Mouse (Mus musculus): ENCODE results near the gene Bcl10. TPM values are rescaled to one million over a fixed set of nuclear protein-coding genes. Genes with fewer than 3 reads are reported as not detected.

Bcl10 gene
- polyA plus RNA-seq, 1 experiment from 2014 or later, result 42.3 TPM

DNA sequence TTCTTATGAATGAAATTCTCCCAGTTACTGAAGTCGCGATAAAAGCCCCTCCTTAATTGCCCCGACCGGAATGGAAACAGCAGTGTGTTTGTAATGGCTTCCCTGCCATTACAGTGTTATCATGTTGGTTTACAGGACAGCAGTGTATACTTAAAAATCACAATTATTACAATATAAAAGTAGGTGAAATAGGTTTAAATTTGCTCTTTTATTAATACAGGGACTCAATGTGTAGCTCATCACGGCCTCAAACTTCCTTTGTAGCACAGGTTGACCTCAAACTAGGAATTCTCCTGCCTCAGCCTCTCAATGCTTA, 28.2 kb downstream of the Bcl10 start:
- Histone ChIP-seq H3K9ac (replicated peaks; ENCODE audit: low read length) (no peak overlapping the region), H3K27ac (replicated peaks; ENCODE audit: low read depth, low read length) (no peak overlapping the region), H3K27me3 (ENCODE audit: control insufficient read depth, insufficient read depth, low read length) (no peaks in the 10 kb centered on the region), H3K9me3 (ENCODE audit: control insufficient read depth, low read length) (no peaks in the 10 kb centered on the region), H3K4me3 (replicated peaks; ENCODE audit: low read depth, low read length) (no peak overlapping the region), H3K36me3 (ENCODE audit: control insufficient read depth, insufficient read depth, low read length) (no peaks in the 10 kb centered on the region), H3K4me2 (ENCODE audit: low read length) (no peak overlapping the region), H3K4me1 (ENCODE audit: control insufficient read depth, insufficient read depth, low read length) (0 out of 2 replicates have a peak, but pooled peaks cover 3% of the 10 kb centered on the region)
- DNase-seq (no peak), ATAC-seq (ENCODE audit: low FRiP score, low TSS enrichment) (no peak)
- WGBS, result 57% methylated on average over 5 of the region's 5 CpGs

DNA sequence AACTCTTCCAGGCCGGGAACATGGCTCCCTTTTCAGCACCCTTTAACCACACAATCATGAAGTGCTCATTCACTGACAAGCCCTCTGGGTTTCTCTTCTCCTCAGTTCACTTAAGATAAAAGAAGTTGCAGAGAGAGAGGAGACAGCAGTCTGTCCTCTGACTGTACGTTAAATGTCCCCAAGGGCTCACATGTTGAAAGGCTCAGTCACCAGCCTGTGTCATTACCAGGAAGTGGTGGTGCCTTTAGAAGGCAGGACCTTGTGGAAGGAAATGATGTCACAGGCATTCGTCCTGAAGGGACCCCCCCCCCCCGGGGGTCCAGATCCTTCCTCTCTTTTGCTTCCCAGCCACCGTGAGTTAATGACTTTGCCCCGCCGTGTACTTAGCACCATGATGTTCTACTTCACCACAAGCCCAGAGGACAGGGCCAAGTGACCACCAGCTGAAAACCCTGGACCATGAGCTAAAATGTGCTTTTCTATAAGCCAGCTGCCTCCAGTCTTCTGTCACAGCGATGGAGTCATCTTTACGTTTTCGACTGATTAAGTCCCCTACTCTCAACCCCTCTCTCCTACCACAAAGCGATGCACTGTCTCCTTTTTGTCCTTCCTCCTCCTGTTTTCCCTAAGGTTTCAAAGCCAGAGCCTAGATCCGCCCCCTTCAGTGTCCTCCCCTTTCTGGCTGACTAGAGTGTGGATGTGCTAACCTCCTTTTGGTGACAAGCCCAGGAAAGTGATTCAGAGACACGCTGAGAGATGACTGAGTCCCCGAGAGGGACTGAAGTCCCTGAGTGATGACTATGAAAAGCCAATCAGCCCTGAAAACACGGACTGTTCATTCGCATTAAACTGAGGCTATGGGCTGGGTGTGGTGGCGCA, 28.9 kb downstream of the Bcl10 start:
- 78% methylated on average over 17 of the region's 17 CpGs for WGBS
- H3K9me3 ChIP-seq (ENCODE audit: control insufficient read depth, low read length), result no peaks in the 10 kb centered on the region
- 0 out of 2 replicates have a peak, but pooled peaks cover 3% of the 10 kb centered on the region for H3K4me1 ChIP-seq (ENCODE audit: control insufficient read depth, insufficient read depth, low read length)
- no peak overlapping the region for H3K4me2 ChIP-seq (ENCODE audit: low read length)
- no peak overlapping the region for H3K27ac ChIP-seq (replicated peaks; ENCODE audit: low read depth, low read length)
- no peak overlapping the region for H3K9ac ChIP-seq (replicated peaks; ENCODE audit: low read length)
- no peak overlapping the region for H3K4me3 ChIP-seq (replicated peaks; ENCODE audit: low read depth, low read length)
- H3K27me3 ChIP-seq (ENCODE audit: control insufficient read depth, insufficient read depth, low read length), result no peaks in the 10 kb centered on the region
- ATAC-seq (ENCODE audit: low FRiP score, low TSS enrichment) (no peak), DNase-seq (no peak)
- no peaks in the 10 kb centered on the region for H3K36me3 ChIP-seq (ENCODE audit: control insufficient read depth, insufficient read depth, low read length)

DNA sequence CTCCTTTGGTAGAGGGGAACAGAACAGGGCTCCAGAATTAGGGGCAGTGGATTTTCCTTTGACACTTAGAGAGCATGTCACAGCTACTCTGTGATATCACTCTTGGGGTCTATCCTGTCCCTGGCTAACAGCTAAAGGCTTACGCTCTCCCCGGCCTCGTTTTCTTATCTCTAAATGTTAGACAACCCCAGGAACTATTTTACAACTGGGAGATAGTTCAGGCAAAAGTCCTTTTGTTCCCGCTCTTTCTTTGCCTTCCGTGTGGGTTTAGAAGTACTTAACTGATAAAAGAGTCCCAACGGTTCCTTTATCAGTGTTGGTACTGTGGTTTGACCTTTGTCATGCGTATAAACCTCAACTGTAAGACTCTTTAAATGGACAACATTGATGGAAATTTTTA, 30.3 kb downstream of the Bcl10 start:
- no peak overlapping the region for H3K9ac ChIP-seq (replicated peaks; ENCODE audit: low read length)
- no peak for DNase-seq
- no peak overlapping the region for H3K4me3 ChIP-seq (replicated peaks; ENCODE audit: low read depth, low read length)
- no peaks in the 10 kb centered on the region for H3K9me3 ChIP-seq (ENCODE audit: control insufficient read depth, low read length)
- no peak overlapping the region for H3K4me2 ChIP-seq (ENCODE audit: low read length)
- H3K4me1 ChIP-seq (ENCODE audit: control insufficient read depth, insufficient read depth, low read length), result 0 out of 2 replicates have a peak, but pooled peaks cover 3% of the 10 kb centered on the region
- no peak for ATAC-seq (ENCODE audit: low FRiP score, low TSS enrichment)
- no peaks in the 10 kb centered on the region for H3K27me3 ChIP-seq (ENCODE audit: control insufficient read depth, insufficient read depth, low read length)
- H3K36me3 ChIP-seq (ENCODE audit: control insufficient read depth, insufficient read depth, low read length), result no peaks in the 10 kb centered on the region
- WGBS, result 89% methylated on average over 7 of the region's 7 CpGs
- no peak overlapping the region for H3K27ac ChIP-seq (replicated peaks; ENCODE audit: low read depth, low read length)

DNA sequence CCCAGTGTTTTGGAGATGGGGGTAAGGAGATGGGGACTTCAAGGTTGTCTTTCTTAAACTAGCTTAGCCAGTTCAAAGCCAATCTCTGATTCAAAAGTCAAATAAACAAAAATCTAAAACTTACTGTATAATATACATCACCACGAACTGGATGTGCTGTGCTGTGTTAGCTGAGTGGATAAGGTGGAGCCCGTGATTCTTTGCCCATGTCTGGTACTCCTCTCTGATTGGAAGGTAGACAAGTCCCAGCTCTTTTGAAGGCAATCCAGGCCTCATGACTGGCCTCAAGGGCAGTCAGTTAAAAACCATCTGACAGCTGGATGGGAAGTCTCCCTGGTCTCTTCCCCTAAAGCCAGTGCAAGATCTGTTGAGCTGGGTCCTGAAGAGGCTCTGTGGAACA, 30.8 kb downstream of the Bcl10 start:
- Histone ChIP-seq H3K9me3 (ENCODE audit: control insufficient read depth, low read length) (no peaks in the 10 kb centered on the region), H3K9ac (replicated peaks; ENCODE audit: low read length) (no peak overlapping the region), H3K27ac (replicated peaks; ENCODE audit: low read depth, low read length) (no peak overlapping the region), H3K4me2 (ENCODE audit: low read length) (no peak overlapping the region), H3K4me1 (ENCODE audit: control insufficient read depth, insufficient read depth, low read length) (0 out of 2 replicates have a peak, but pooled peaks cover 3% of the 10 kb centered on the region), H3K27me3 (ENCODE audit: control insufficient read depth, insufficient read depth, low read length) (no peaks in the 10 kb centered on the region), H3K4me3 (replicated peaks; ENCODE audit: low read depth, low read length) (no peak overlapping the region), H3K36me3 (ENCODE audit: control insufficient read depth, insufficient read depth, low read length) (no peaks in the 10 kb centered on the region)
- WGBS, result 85% methylated on average over 2 of the region's 2 CpGs
- ATAC-seq (ENCODE audit: low FRiP score, low TSS enrichment) (no peak), DNase-seq (no peak)

DNA sequence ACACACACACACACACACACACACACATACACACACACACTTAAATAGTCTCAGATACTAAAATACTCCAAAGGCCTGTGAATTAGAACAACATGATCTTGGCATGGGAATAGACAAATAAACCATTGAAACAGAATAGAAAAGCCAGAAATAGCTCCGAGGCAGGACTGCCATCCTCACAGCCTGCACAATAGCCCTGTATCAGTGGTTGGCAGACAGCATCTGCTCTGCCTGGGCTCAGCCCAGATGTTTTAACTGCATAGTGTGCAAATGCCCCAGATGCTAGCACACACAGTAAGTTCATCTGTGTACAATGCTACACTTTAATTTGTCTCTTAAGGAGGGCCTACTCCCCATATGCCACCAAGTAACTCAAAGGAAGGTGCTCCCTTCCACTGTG, 37.2 kb downstream of the Bcl10 start:
- Histone ChIP-seq H3K9me3 (ENCODE audit: control insufficient read depth, low read length) (no peaks in the 10 kb centered on the region), H3K4me2 (ENCODE audit: low read length) (no peak overlapping the region), H3K4me1 (ENCODE audit: control insufficient read depth, insufficient read depth, low read length) (peaks cover 16% of the 10 kb centered on the region; the same call in 1 of the 2 replicates), H3K36me3 (ENCODE audit: control insufficient read depth, insufficient read depth, low read length) (no peaks in the 10 kb centered on the region), H3K27ac (replicated peaks; ENCODE audit: low read depth, low read length) (no peak overlapping the region), H3K9ac (replicated peaks; ENCODE audit: low read length) (no peak overlapping the region), H3K4me3 (replicated peaks; ENCODE audit: low read depth, low read length) (no peak overlapping the region), H3K27me3 (ENCODE audit: control insufficient read depth, insufficient read depth, low read length) (peaks cover 15% of the 10 kb centered on the region; the same call in 1 of the 2 replicates)
- WGBS, result 77% methylated on average over 1 of the region's 1 CpGs
- DNase-seq (no peak), ATAC-seq (ENCODE audit: low FRiP score, low TSS enrichment) (no peak)

DNA sequence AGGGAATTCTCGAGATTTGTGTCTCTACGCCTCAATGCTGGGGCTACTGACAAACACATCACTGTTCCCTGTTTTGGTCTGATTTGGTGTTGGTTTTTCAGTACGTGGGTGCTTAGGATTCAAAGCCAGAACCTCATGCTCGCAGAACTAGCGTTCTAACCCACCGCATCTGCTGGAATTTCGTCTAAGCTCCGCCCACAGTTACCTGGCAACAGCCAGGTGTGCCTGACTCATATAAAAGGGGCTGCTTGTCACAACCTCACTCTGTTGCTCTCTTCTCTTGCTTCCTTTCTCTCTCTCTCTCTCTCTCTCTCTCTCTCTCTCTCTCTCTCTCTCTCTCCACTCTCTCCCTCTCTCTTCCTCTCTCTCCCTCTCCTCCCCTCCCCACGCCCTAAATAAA, 39.8 kb downstream of the Bcl10 start:
- H3K4me2 ChIP-seq (ENCODE audit: low read length), result no peak overlapping the region
- 21% methylated on average over 9 of the region's 9 CpGs for WGBS
- H3K9ac ChIP-seq (replicated peaks; ENCODE audit: low read length), result no peak overlapping the region
- peaks cover 15% of the 10 kb centered on the region; the same call in 1 of the 2 replicates for H3K27me3 ChIP-seq (ENCODE audit: control insufficient read depth, insufficient read depth, low read length)
- DNase-seq (no peak), ATAC-seq (ENCODE audit: low FRiP score, low TSS enrichment) (no peak)
- no peaks in the 10 kb centered on the region for H3K9me3 ChIP-seq (ENCODE audit: control insufficient read depth, low read length)
- no peaks in the 10 kb centered on the region for H3K36me3 ChIP-seq (ENCODE audit: control insufficient read depth, insufficient read depth, low read length)
- peaks cover 19% of the 10 kb centered on the region; the same call in 1 of the 2 replicates for H3K4me1 ChIP-seq (ENCODE audit: control insufficient read depth, insufficient read depth, low read length)
- no peak overlapping the region for H3K27ac ChIP-seq (replicated peaks; ENCODE audit: low read depth, low read length)
- H3K4me3 ChIP-seq (replicated peaks; ENCODE audit: low read depth, low read length), result no peak overlapping the region

DNA sequence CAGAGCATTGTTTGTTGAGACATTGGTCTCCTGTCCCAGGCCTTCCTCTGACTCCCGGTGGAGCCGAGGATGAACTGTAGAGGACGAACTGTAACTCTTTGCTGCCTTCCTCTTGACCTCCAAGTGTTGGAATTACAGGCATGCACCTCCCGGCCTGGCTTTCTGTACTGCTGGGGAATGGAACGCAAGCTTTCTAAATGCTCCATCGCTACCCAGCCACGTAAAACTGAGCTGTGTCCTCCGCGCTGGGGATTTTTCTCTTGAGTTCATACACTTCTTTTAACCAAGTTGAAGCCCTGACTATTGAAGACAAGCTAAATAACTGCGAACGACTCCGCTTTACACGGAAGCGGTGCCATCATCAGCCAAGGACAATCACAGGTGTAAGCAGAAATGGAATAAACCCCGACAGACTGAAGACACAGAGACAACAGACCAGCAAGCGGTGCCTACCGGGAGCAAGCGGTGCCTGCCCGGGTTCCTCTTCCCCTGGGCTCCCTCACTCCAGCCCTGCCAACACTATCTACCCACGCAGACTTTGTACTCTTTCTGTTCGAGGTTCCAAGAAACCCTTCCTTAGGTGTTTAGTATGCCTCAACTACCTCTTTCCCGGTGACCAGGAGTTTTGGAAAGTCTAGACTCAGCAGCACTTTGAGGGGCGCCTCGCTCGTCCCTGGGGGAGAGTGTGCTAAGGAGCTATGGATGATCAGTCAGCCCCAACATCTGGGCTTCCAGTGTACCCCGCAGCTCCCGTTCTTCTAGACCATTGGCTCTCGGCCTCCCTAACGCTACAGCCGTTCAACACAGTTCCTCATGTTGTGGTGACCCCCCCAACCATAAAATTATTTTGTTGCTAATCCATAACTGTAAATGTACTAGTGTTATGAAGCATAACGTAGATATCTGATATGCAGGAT, 40.8 kb downstream of the Bcl10 start:
- Histone ChIP-seq H3K4me2 (ENCODE audit: low read length) (peak overlapping the region; percentile 42), H3K4me3 (replicated peaks; ENCODE audit: low read depth, low read length) (0 out of 2 replicates have a peak overlapping the region, but pooled peaks have one; percentile 9), H3K9me3 (ENCODE audit: control insufficient read depth, low read length) (no peaks in the 10 kb centered on the region), H3K36me3 (ENCODE audit: control insufficient read depth, insufficient read depth, low read length) (no peaks in the 10 kb centered on the region), H3K9ac (replicated peaks; ENCODE audit: low read length) (no peak overlapping the region), H3K27me3 (ENCODE audit: control insufficient read depth, insufficient read depth, low read length) (peaks cover 15% of the 10 kb centered on the region; the same call in 1 of the 2 replicates), H3K27ac (replicated peaks; ENCODE audit: low read depth, low read length) (0 out of 2 replicates have a peak overlapping the region, but pooled peaks have one; percentile 37), H3K4me1 (ENCODE audit: control insufficient read depth, insufficient read depth, low read length) (peaks cover 19% of the 10 kb centered on the region; the same call in 1 of the 2 replicates)
- ATAC-seq (ENCODE audit: low FRiP score, low TSS enrichment) (0 out of 2 replicates have a peak, but pooled peaks have one; percentile 12), DNase-seq (peak; percentile 33)
- 17% methylated on average over 31 of the region's 31 CpGs for WGBS

DNA sequence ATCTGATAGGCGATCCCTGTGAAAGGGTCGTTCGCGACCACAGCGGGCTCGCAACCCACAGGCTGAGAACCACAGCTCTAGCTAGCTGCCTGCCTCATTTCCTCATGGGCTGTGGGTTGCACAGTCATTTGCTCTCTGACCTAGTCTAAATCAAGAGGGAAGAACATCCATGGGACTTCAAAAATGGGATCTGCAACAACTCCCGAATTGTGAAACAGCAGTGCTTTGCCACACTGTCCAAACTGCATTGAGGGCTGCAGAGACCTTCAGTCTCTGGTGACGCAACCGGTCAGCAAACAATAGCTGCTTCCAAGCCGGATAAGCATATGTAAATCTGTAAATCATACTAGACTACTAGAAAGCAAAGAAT, 41.4 kb downstream of the Bcl10 start:
- DNase-seq, result peak; percentile 63
- Histone ChIP-seq H3K27ac (replicated peaks; ENCODE audit: low read depth, low read length) (0 out of 2 replicates have a peak overlapping the region, but pooled peaks have one; percentile 37), H3K36me3 (ENCODE audit: control insufficient read depth, insufficient read depth, low read length) (no peaks in the 10 kb centered on the region), H3K9ac (replicated peaks; ENCODE audit: low read length) (no peak overlapping the region), H3K27me3 (ENCODE audit: control insufficient read depth, insufficient read depth, low read length) (peaks cover 15% of the 10 kb centered on the region; the same call in 1 of the 2 replicates), H3K4me3 (replicated peaks; ENCODE audit: low read depth, low read length) (0 out of 2 replicates have a peak overlapping the region, but pooled peaks have one; percentile 9), H3K9me3 (ENCODE audit: control insufficient read depth, low read length) (no peaks in the 10 kb centered on the region), H3K4me1 (ENCODE audit: control insufficient read depth, insufficient read depth, low read length) (peaks cover 19% of the 10 kb centered on the region; the same call in 1 of the 2 replicates), H3K4me2 (ENCODE audit: low read length) (peak overlapping the region; percentile 42)
- WGBS, result 15% methylated on average over 10 of the region's 10 CpGs
- peak; percentile 77; the same call in 1 of the 2 replicates for ATAC-seq (ENCODE audit: low FRiP score, low TSS enrichment)

Measured in midbrain, embryonic 14.5 days (tissue).